Mouse (Mus musculus): ENCODE results near the gene Tpra1.

Gene Tpra1

GRCm38 (mm10) chr6:88901947-88902820, at the start of gene Tpra1:
TSS of gene Tpra1 (plus strand) at chr6:88902251.
- peak; percentile 97 for DNase-seq

GRCm38 (mm10) chr6:88854509-88854908, 47.5 kb upstream of the Tpra1 start:
- no peak for DNase-seq

GRCm38 (mm10) chr6:88855636-88856035, 46.4 kb upstream of the Tpra1 start:
- peak; percentile 56 for DNase-seq

GRCm38 (mm10) chr6:88857249-88857648, 44.8 kb upstream of the Tpra1 start:
- no peak for DNase-seq

GRCm38 (mm10) chr6:88857830-88858229, 44.2 kb upstream of the Tpra1 start:
- DNase-seq = no peak

- no peak for DNase-seq
These were observed 43.7 kb upstream of the Tpra1 start for GRCm38 (mm10) chr6:88858341-88858740.

GRCm38 (mm10) chr6:88860914-88861313, 41.1 kb upstream of the Tpra1 start:
- peak; percentile 60 for DNase-seq

- DNase-seq = no peak
These were observed 36.3 kb upstream of the Tpra1 start for GRCm38 (mm10) chr6:88865704-88866103.

- DNase-seq = no peak
These were observed 32.6 kb upstream of the Tpra1 start for GRCm38 (mm10) chr6:88869459-88869858.

- peak; percentile 35 for DNase-seq
These were observed 31.5 kb upstream of the Tpra1 start for GRCm38 (mm10) chr6:88870594-88870993.

- DNase-seq = peak; percentile 64
These were observed 30.5 kb upstream of the Tpra1 start for GRCm38 (mm10) chr6:88871546-88871945.

- DNase-seq = no peak
These were observed 29.2 kb upstream of the Tpra1 start for GRCm38 (mm10) chr6:88872811-88873210.

- peak; percentile 43 for DNase-seq
These were observed 27.8 kb upstream of the Tpra1 start for GRCm38 (mm10) chr6:88873965-88874867.

- DNase-seq = peak; percentile 74
These were observed 27.1 kb upstream of the Tpra1 start, which contains the start of gene Podxl2 for GRCm38 (mm10) chr6:88874868-88875508. TSS of gene Podxl2 (minus strand) at chr6:88875044.

GRCm38 (mm10) chr6:88879471-88879870, 22.6 kb upstream of the Tpra1 start:
- no peak for DNase-seq

- no peak for DNase-seq
These were observed 20.7 kb upstream of the Tpra1 start for GRCm38 (mm10) chr6:88881334-88881733.

- no peak for DNase-seq
These were observed 17.9 kb upstream of the Tpra1 start for GRCm38 (mm10) chr6:88884195-88884594.

GRCm38 (mm10) chr6:88884690-88885089, 17.4 kb upstream of the Tpra1 start:
- DNase-seq = no peak

- DNase-seq = no peak
These were observed 16.2 kb upstream of the Tpra1 start for GRCm38 (mm10) chr6:88885644-88886416.

GRCm38 (mm10) chr6:88886417-88886967, 15.6 kb upstream of the Tpra1 start:
- DNase-seq = no peak

GRCm38 (mm10) chr6:88889410-88890042, 12.5 kb upstream of the Tpra1 start:
- no peak for DNase-seq

Data from layer of hippocampus, adult 9-11 months (tissue).